Mouse (Mus musculus): ENCODE results near the gene Ebf1.

DNA sequence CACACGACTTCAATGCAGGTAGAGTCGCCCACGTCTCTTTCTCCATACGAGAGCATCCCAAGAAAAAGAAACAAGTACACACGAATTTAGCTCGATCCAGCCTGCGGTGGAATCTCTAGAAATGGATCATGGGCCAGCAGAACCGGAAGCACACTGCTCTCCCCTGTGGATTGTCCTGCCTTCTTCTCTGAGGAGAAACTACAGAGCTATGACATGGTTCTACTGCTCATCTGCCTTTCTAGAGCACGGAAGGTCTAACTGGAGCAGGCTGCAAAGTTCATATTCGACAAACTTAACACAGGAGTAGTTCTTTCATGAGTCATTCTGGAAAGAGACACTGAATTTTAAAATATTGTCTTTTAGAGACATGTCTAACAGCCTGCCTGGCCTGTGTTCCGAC lies 8.5 kb upstream of the Ebf1 start:
- TF ChIP-seq CTCF (IDR thresholded peaks at IDR 0.05; ENCODE audit: low read depth, low read length) (no peak), POLR2A (IDR thresholded peaks at IDR 0.05; ENCODE audit: insufficient read depth, low read length) (no peak), EP300 (IDR thresholded peaks at IDR 0.05; ENCODE audit: insufficient read depth, low read depth, low read length) (no peak)
